ENCODE assay signal across 9 mouse cellular contexts in the genomic region with DNA sequence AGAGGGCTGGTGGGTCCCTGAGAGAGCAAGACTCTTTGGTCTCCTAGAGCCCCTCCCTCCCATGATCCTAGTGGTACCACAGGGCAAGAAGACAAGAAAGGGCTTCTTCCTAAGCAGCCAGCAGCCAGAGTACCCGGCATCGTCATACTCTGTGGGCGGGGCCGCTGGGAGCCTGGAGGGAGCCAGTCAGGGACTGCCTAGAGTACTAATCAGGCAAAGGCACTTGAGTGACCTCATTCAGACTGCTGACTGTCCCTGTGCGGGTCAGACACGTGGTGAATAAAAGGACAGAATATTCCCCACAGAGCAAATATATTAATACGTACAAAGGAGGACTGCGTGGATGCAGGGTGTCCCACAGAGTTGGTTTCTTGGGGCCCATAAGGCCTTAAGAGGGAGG. TPM values are rescaled to one million over a fixed set of nuclear protein-coding genes. Genes with fewer than 3 reads are reported as not detected.
A peak's percentile ranks its signal among the peaks of the same experiment; 100 is the strongest.
DNase-seq lines count a peak whose midpoint lies in the region; ATAC-seq lines count a peak whose summit lies in the region.
"Had no signal": no experiment of that assay in that cellular context is flagged by ENCODE, and none has a peak within 500 bp of the region (broad histone marks: within the 10 kb centered on the region; RNA-seq: fewer than 3 reads in every experiment).

No protein-coding gene starts in this region.

- WGBS in midbrain, embryonic 14.5 days = 53% methylated on average over 8 of the region's 8 CpGs
- 70% methylated on average over 8 of the region's 8 CpGs for WGBS in midbrain, embryonic 10.5 days
- 43% methylated on average over 8 of the region's 8 CpGs for WGBS in neural tube, embryonic 15.5 days

- intact Hi-C loops in heart, postnatal 25 days (cut with DNase I) = loop anchor here (5.0 kb wide), 1 partner anchor 78 kb away; a partner anchor contains a TSS

- no peaks in the 10 kb centered on the region for H3K4me1 ChIP-seq in midbrain, embryonic 14.5 days (ENCODE audit: control insufficient read depth, insufficient read depth, low read length)
- H3K4me1 ChIP-seq in midbrain, embryonic 10.5 days = 0 out of 2 replicates have a peak, but pooled peaks cover 4% of the 10 kb centered on the region
- 0 out of 2 replicates have a peak, but pooled peaks cover 6% of the 10 kb centered on the region for H3K4me1 ChIP-seq in neural tube, embryonic 15.5 days

- no peak for ATAC-seq in midbrain, embryonic 14.5 days (ENCODE audit: low FRiP score, low TSS enrichment)
- peak; percentile 65 for ATAC-seq in neural tube, embryonic 15.5 days (ENCODE audit: low FRiP score)
- no peak for ATAC-seq in erythroid progenitor cell, adult 5-6 weeks (replicated peaks; ENCODE audit: low FRiP score, poor library complexity, severe bottlenecking)

- peaks cover 82% of the 10 kb centered on the region for H3K36me3 ChIP-seq in midbrain, embryonic 14.5 days (ENCODE audit: control insufficient read depth, insufficient read depth, low read length)
- H3K36me3 ChIP-seq in midbrain, embryonic 10.5 days = peaks cover 81% of the 10 kb centered on the region
- peaks cover 71% of the 10 kb centered on the region for H3K36me3 ChIP-seq in neural tube, embryonic 15.5 days

- H3K27ac ChIP-seq in midbrain, embryonic 14.5 days (replicated peaks; ENCODE audit: low read depth, low read length) = 0 out of 2 replicates have a peak overlapping the region, but pooled peaks have one; percentile 16
- H3K27ac ChIP-seq in midbrain, embryonic 10.5 days (replicated peaks) = no peak overlapping the region
- H3K27ac ChIP-seq in neural tube, embryonic 15.5 days (replicated peaks) = peak overlapping the region; percentile 71

- DNase-seq in embryo, embryonic 11 days = peak; percentile 18
- DNase-seq in embryo, embryonic 10 days (ENCODE audit: low spot score) = no peak
- DNase-seq in midbrain, embryonic 14.5 days = peak; percentile 25
- no peak for DNase-seq in midbrain, embryonic 10.5 days (ENCODE audit: low spot score)
- peak; percentile 75 for DNase-seq in heart, postnatal 25 days (ENCODE audit: low spot score)
- no peak for DNase-seq in urinary bladder, adult 18-20 months (ENCODE audit: low spot score in 2 of 2)

- no peak overlapping the region for H3K4me2 ChIP-seq in midbrain, embryonic 14.5 days (ENCODE audit: low read length)
- H3K4me2 ChIP-seq in neural tube, embryonic 15.5 days = no peak overlapping the region

- no peaks in the 10 kb centered on the region for H3K27me3 ChIP-seq in midbrain, embryonic 14.5 days (ENCODE audit: control insufficient read depth, insufficient read depth, low read length)
- H3K27me3 ChIP-seq in midbrain, embryonic 10.5 days (ENCODE audit: low read depth, poor library complexity, severe bottlenecking) = no peaks in the 10 kb centered on the region
- no peaks in the 10 kb centered on the region for H3K27me3 ChIP-seq in neural tube, embryonic 15.5 days (replicated peaks)

- no peaks in the 10 kb centered on the region for H3K9me3 ChIP-seq in midbrain, embryonic 14.5 days (ENCODE audit: control insufficient read depth, low read length)
- H3K9me3 ChIP-seq in midbrain, embryonic 10.5 days (replicated peaks) = no peaks in the 10 kb centered on the region
- H3K9me3 ChIP-seq in neural tube, embryonic 15.5 days (replicated peaks) = no peaks in the 10 kb centered on the region

- no peak overlapping the region for H3K9ac ChIP-seq in midbrain, embryonic 14.5 days (replicated peaks; ENCODE audit: low read length)
- no peak overlapping the region for H3K9ac ChIP-seq in neural tube, embryonic 15.5 days (replicated peaks)

- no peak overlapping the region for H3K4me3 ChIP-seq in midbrain, embryonic 14.5 days (replicated peaks; ENCODE audit: low read depth, low read length)
- no peak overlapping the region for H3K4me3 ChIP-seq in midbrain, embryonic 10.5 days
- H3K4me3 ChIP-seq in neural tube, embryonic 15.5 days (replicated peaks) = no peak overlapping the region

RNA-seq across cellular contexts. Expression of a gene that starts 14.1 kb away (rescaled TPM):
- polyA plus RNA-seq in midbrain, embryonic 14.5 days (2014; fragmentation: Nextera tagmentation; extraction: Ambion mirVana) = 99.4 and 121 TPM in 2 replicates
- polyA plus RNA-seq in midbrain, embryonic 10.5 days (2016; fragmentation: Nextera tagmentation; extraction: Ambion mirVana) = 87.6 and 103 TPM in 2 replicates
- 100 to 1,000 TPM; 195 to 226 TPM for total RNA-seq in heart, postnatal 25 days (2021)
- 130 and 158 TPM in 2 replicates for polyA plus RNA-seq in neural tube, embryonic 15.5 days (2015; fragmentation: Nextera tagmentation; extraction: Ambion mirVana)
- not detected in 2 replicates for total RNA-seq in erythroid progenitor cell, adult 5-6 weeks (2015; ENCODE audit: low replicate concordance)
- total RNA-seq in erythroid progenitor cell, adult 5-6 weeks (2017; ENCODE audit: low replicate concordance) = 0.13 and 1.4 TPM in 2 replicates

RNA-seq across cellular contexts. Expression of a gene that starts 22.5 kb away (rescaled TPM):
- 27.9 and 28.1 TPM in 2 replicates for polyA plus RNA-seq in midbrain, embryonic 14.5 days (2014; fragmentation: Nextera tagmentation; extraction: Ambion mirVana)
- polyA plus RNA-seq in midbrain, embryonic 10.5 days (2016; fragmentation: Nextera tagmentation; extraction: Ambion mirVana) = 35.1 and 39.2 TPM in 2 replicates
- 10 to 100 TPM; 20.0 to 21.8 TPM for total RNA-seq in heart, postnatal 25 days (2021)
- 29.8 and 33.4 TPM in 2 replicates for polyA plus RNA-seq in neural tube, embryonic 15.5 days (2015; fragmentation: Nextera tagmentation; extraction: Ambion mirVana)
- total RNA-seq in erythroid progenitor cell, adult 5-6 weeks (2015; ENCODE audit: low replicate concordance) = 0.72 and 0.84 TPM in 2 replicates
- total RNA-seq in erythroid progenitor cell, adult 5-6 weeks (2017; ENCODE audit: low replicate concordance) = 1.8 and 2.7 TPM in 2 replicates

RNA-seq across cellular contexts. Expression of a gene that starts 31.3 kb away (rescaled TPM):
- 1.5 and 1.7 TPM in 2 replicates for polyA plus RNA-seq in midbrain, embryonic 14.5 days (2014; fragmentation: Nextera tagmentation; extraction: Ambion mirVana)
- 0.77 and 1.9 TPM in 2 replicates for polyA plus RNA-seq in midbrain, embryonic 10.5 days (2016; fragmentation: Nextera tagmentation; extraction: Ambion mirVana)
- 1 to 10 TPM; 1.8 to 1.9 TPM for total RNA-seq in heart, postnatal 25 days (2021)
- 2.1 and 2.5 TPM in 2 replicates for polyA plus RNA-seq in neural tube, embryonic 15.5 days (2015; fragmentation: Nextera tagmentation; extraction: Ambion mirVana)
- 10.9 TPM in 1 of 2 replicates, not detected in the other for total RNA-seq in erythroid progenitor cell, adult 5-6 weeks (2015; ENCODE audit: low replicate concordance)
- total RNA-seq in erythroid progenitor cell, adult 5-6 weeks (2017; ENCODE audit: low replicate concordance) = 11.3 and 16.9 TPM in 2 replicates

RNA-seq across cellular contexts. Expression of a gene that starts 35.0 kb away (rescaled TPM):
- polyA plus RNA-seq in midbrain, embryonic 14.5 days (2014; fragmentation: Nextera tagmentation; extraction: Ambion mirVana) = 0.11 and 0.20 TPM in 2 replicates
- 0.02 and 0.07 TPM in 2 replicates for polyA plus RNA-seq in midbrain, embryonic 10.5 days (2016; fragmentation: Nextera tagmentation; extraction: Ambion mirVana)
- under 1 TPM; 0.08 to 0.18 TPM for total RNA-seq in heart, postnatal 25 days (2021)
- polyA plus RNA-seq in neural tube, embryonic 15.5 days (2015; fragmentation: Nextera tagmentation; extraction: Ambion mirVana) = 0.03 and 0.11 TPM in 2 replicates
- total RNA-seq in erythroid progenitor cell, adult 5-6 weeks (2015; ENCODE audit: low replicate concordance) = not detected in 2 replicates
- total RNA-seq in erythroid progenitor cell, adult 5-6 weeks (2017; ENCODE audit: low replicate concordance) = not detected in 2 replicates
- polyA plus RNA-seq: neural tube, embryonic 11.5 days had no signal

RNA-seq across cellular contexts. Expression of a gene that starts 51.1 kb away (rescaled TPM):
- polyA plus RNA-seq in midbrain, embryonic 14.5 days (2014; fragmentation: Nextera tagmentation; extraction: Ambion mirVana) = 25.3 and 30.7 TPM in 2 replicates
- 32.5 and 34.4 TPM in 2 replicates for polyA plus RNA-seq in midbrain, embryonic 10.5 days (2016; fragmentation: Nextera tagmentation; extraction: Ambion mirVana)
- total RNA-seq in heart, postnatal 25 days (2021) = 10 to 100 TPM in 1 of 2 experiments, 1 to 10 TPM in 1; 8.9 to 11.2 TPM
- polyA plus RNA-seq in neural tube, embryonic 15.5 days (2015; fragmentation: Nextera tagmentation; extraction: Ambion mirVana) = 30.4 and 33.6 TPM in 2 replicates
- 1.3 and 3.2 TPM in 2 replicates for total RNA-seq in erythroid progenitor cell, adult 5-6 weeks (2015; ENCODE audit: low replicate concordance)
- 10.5 and 13.2 TPM in 2 replicates for total RNA-seq in erythroid progenitor cell, adult 5-6 weeks (2017; ENCODE audit: low replicate concordance)

Comparison
In these comparisons a context has a peak if more than half of its experiments do, and no peak if none do; other contexts are left out.
1. DNase-seq: peak in embryo, embryonic 11 days (single experiment), midbrain, embryonic 14.5 days (single experiment) and heart, postnatal 25 days (single experiment); none in embryo, embryonic 10 days (single experiment), midbrain, embryonic 10.5 days (single experiment) and urinary bladder, adult 18-20 months (0 of 2).